Mouse (Mus musculus): ENCODE measurements at regions not wholly inside any gene's neighbourhood (a gene's known extent, or its start where the extent isn't known, plus 50 kb on each side); places are given as distances from the start of the nearest gene placed in this dataset.

- Histone ChIP-seq H3K27ac (ENCODE audit: low read depth, low read length) (no peak overlapping the region), H3K9me3 (ENCODE audit: low read length) (no peaks in the 10 kb centered on the region), H3K4me2 (ENCODE audit: low read depth) (no peak overlapping the region), H3K36me3 (ENCODE audit: insufficient read depth) (no peaks in the 10 kb centered on the region), H3K27me3 (ENCODE audit: insufficient read depth, low read length) (no peaks in the 10 kb centered on the region), H3K4me3 (ENCODE audit: low read depth, low read length) (no peak overlapping the region), H3K4me1 (ENCODE audit: insufficient read depth) (no peaks in the 10 kb centered on the region), H3K9ac (no peak overlapping the region)
- WGBS = 66% methylated on average over 2 of the region's 2 CpGs
- TF ChIP-seq CTCF (IDR thresholded peaks at IDR 0.05; ENCODE audit: low read depth) = no peak
- ATAC-seq (no peak), DNase-seq (no peak)
These were observed 1595.6 kb upstream of the Pcdh7 start for GRCm38 (mm10) chr5:56122130-56122529.

GRCm38 (mm10) chr5:56141616-56142015 lies 1576.2 kb upstream of the Pcdh7 start:
- Histone ChIP-seq H3K27ac (ENCODE audit: low read depth, low read length) (no peak overlapping the region), H3K4me3 (ENCODE audit: low read depth, low read length) (no peak overlapping the region), H3K4me2 (ENCODE audit: low read depth) (no peak overlapping the region), H3K4me1 (ENCODE audit: insufficient read depth) (no peaks in the 10 kb centered on the region), H3K36me3 (ENCODE audit: insufficient read depth) (no peaks in the 10 kb centered on the region), H3K27me3 (ENCODE audit: insufficient read depth, low read length) (no peaks in the 10 kb centered on the region), H3K9me3 (ENCODE audit: low read length) (no peaks in the 10 kb centered on the region), H3K9ac (no peak overlapping the region)
- TF ChIP-seq CTCF (IDR thresholded peaks at IDR 0.05; ENCODE audit: low read depth) = no peak
- ATAC-seq (no peak), DNase-seq (peak; percentile 18)
